Mouse (Mus musculus) liver, embryonic 16.5 days (tissue): Measurements from ENCODE around the gene Pxmp2. TPM values are rescaled to one million over a fixed set of nuclear protein-coding genes. Genes with fewer than 3 reads are reported as not detected.

Experiments used
- polyA plus RNA-seq: library from polyadenylated mRNA; unstranded; fragments of >200 nt; fragmentation: Nextera tagmentation; extraction: Ambion mirVana; gene quantifications from 2 replicates; pipeline ENCODE4 v1.2.1, GENCODE M21; 2015

Pxmp2 gene
- polyA plus RNA-seq, 1 experiment from 2014 or later: 55.6 TPM

Other genes with a start within 250 kb of the Pxmp2 start
- gene Gm17655, start 213.7 kb downstream of the Pxmp2 start, polyA plus RNA-seq: 1.1 TPM in 2 replicates
- 0.58 and 0.78 TPM in 2 replicates for gene Gm35315, start 191.8 kb downstream of the Pxmp2 start, polyA plus RNA-seq
- gene Plcxd1, start 186.2 kb downstream of the Pxmp2 start, polyA plus RNA-seq: 0.53 and 0.64 TPM in 2 replicates
- 6.7 and 6.9 TPM in 2 replicates for gene Gtpbp6, start 178.0 kb downstream of the Pxmp2 start, polyA plus RNA-seq
- 0.92 and 0.99 TPM in 2 replicates for gene Zfp605, start 176.1 kb downstream of the Pxmp2 start, polyA plus RNA-seq
- 18.0 and 19.0 TPM in 2 replicates for gene Chfr, start 150.3 kb downstream of the Pxmp2 start, polyA plus RNA-seq
- gene Golga3, start 109.5 kb downstream of the Pxmp2 start, polyA plus RNA-seq: 7.6 and 8.2 TPM in 2 replicates
- 9.9 and 12.3 TPM in 2 replicates for gene Ankle2, start 55.2 kb downstream of the Pxmp2 start, polyA plus RNA-seq
- 21.6 and 23.2 TPM in 2 replicates for gene Pgam5, start 16.3 kb downstream of the Pxmp2 start, polyA plus RNA-seq
- gene Pole, start 120 bp upstream of the Pxmp2 start, polyA plus RNA-seq: 15.5 and 16.5 TPM in 2 replicates
- gene P2rx2, start 57.0 kb upstream of the Pxmp2 start, polyA plus RNA-seq: not detected in 2 replicates
- gene Lrcol1, start 58.5 kb upstream of the Pxmp2 start, polyA plus RNA-seq: not detected in 2 replicates
- gene Fbrsl1, start 162.3 kb upstream of the Pxmp2 start, polyA plus RNA-seq: 1.8 and 2.2 TPM in 2 replicates